Mouse (Mus musculus) limb, embryonic 11.5 days (tissue): Measurements from ENCODE around the gene Rasd1. TPM values are rescaled to one million over a fixed set of nuclear protein-coding genes. Genes with fewer than 3 reads are reported as not detected.
"Not testable (repeated sequence)": the region's sequence is repeated elsewhere in the genome, so short reads cannot be mapped to it uniquely, and the experiment has no call there.

Source experiments
- ATAC-seq: fragments of 200-750 bp; cut with Nextera tagmentation; 2 replicates; pipeline ENCODE4 v1.8.0; 2017; ENCODE audit warnings: low read depth; ENCODE audit not compliant: insufficient number of reproducible peaks, low FRiP score, low TSS enrichment
- DNase-seq: peaks from one replicate; pipeline ENCODE4 v3.0.0-alpha.2; 2015; ENCODE audit warnings: low spot score
- H3K27ac ChIP-seq: fragments of 300-500 bp; sonication (generic); replicated peaks from 2 replicates; pipeline ENCODE4 v1.5.1; 2014; ENCODE audit warnings: low read depth, mild to moderate bottlenecking, low read length
- H3K27me3 ChIP-seq: fragments of 300-500 bp; sonication (generic); 2 replicates; pipeline ENCODE4 v1.6.1; 2014; ENCODE audit warnings: mild to moderate bottlenecking, low read length, mixed read lengths; ENCODE audit not compliant: control insufficient read depth, insufficient read depth
- H3K36me3 ChIP-seq: fragments of 300-500 bp; sonication (generic); 2 replicates; pipeline ENCODE4 v1.6.1; 2014; ENCODE audit warnings: mild to moderate bottlenecking, low read length, moderate library complexity, mixed read lengths; ENCODE audit not compliant: control insufficient read depth, insufficient read depth
- H3K4me1 ChIP-seq: fragments of 300-500 bp; sonication (generic); 2 replicates; pipeline ENCODE4 v1.6.1; 2014; ENCODE audit warnings: low read length, mixed read lengths; ENCODE audit not compliant: control insufficient read depth, insufficient read depth
- H3K4me2 ChIP-seq: fragments of 300-500 bp; sonication (generic); 2 replicates; pipeline ENCODE4 v1.6.1; 2014; ENCODE audit warnings: low read depth, mild to moderate bottlenecking, moderate library complexity; ENCODE audit not compliant: severe bottlenecking
- H3K4me3 ChIP-seq: fragments of 300-500 bp; sonication (generic); 2 replicates; pipeline ENCODE4 v1.5.1; 2014; ENCODE audit warnings: low read depth, low read length
- H3K9ac ChIP-seq: fragments of 300-500 bp; sonication (generic); 2 replicates; pipeline ENCODE4 v1.6.1; 2014; ENCODE audit warnings: mild to moderate bottlenecking, low read length
- H3K9me3 ChIP-seq: fragments of 300-500 bp; sonication (generic); 2 replicates; pipeline ENCODE4 v1.6.1; 2016; ENCODE audit warnings: low read length; ENCODE audit not compliant: control insufficient read depth
- WGBS: fragments of 180-500 bp; shearing (Covaris S2); extraction: QIAGEN DNeasy Blood & Tissue Kit; methylation state at CpG from one replicate; pipeline ENCODE4 v1.1.7; 2014; 5-methylcytosine and 5-hydroxymethylcytosine counted together
- polyA plus RNA-seq: library from polyadenylated mRNA; unstranded; fragments of >200 nt; fragmentation: Nextera tagmentation; extraction: Ambion mirVana; gene quantifications from 2 replicates; pipeline ENCODE4 v1.2.1, GENCODE M21; 2014

Rasd1 gene
- polyA plus RNA-seq, 1 experiment from 2014 or later: 1.2 TPM

DNA sequence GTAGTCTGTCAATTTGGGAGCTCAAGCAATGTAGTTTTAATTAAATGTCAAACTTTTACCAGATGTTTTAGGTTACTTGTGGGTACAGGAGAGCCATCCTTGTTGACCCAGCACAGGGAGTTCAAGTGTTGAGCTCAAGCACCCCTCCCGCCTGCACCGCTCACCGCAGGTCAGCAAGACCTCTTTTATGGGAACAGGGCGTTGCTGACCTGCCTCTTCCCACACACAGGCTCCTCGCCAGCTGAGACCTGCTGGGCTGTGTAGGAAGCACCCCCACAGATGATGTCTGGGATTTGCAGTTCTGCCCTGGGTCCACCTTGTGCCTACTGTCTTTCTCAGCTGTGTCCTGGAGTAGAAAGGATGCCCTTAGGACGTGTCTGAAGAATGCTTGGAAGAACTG, 8.0 kb downstream of the Rasd1 start:
- Histone ChIP-seq H3K27ac (no peak overlapping the region), H3K27me3 (no peaks in the 10 kb centered on the region), H3K36me3 (0 out of 2 replicates have a peak, but pooled peaks cover 4% of the 10 kb centered on the region), H3K9ac (no peak overlapping the region), H3K4me3 (no peak overlapping the region), H3K9me3 (no peaks in the 10 kb centered on the region), H3K4me1 (peaks cover 4% of the 10 kb centered on the region; the same call in 1 of the 2 replicates), H3K4me2 (no peak overlapping the region; the same call in 1 of the 2 replicates)
- DNase-seq (no peak), ATAC-seq (no peak)
- 63% methylated on average over 6 of the region's 6 CpGs for WGBS

DNA sequence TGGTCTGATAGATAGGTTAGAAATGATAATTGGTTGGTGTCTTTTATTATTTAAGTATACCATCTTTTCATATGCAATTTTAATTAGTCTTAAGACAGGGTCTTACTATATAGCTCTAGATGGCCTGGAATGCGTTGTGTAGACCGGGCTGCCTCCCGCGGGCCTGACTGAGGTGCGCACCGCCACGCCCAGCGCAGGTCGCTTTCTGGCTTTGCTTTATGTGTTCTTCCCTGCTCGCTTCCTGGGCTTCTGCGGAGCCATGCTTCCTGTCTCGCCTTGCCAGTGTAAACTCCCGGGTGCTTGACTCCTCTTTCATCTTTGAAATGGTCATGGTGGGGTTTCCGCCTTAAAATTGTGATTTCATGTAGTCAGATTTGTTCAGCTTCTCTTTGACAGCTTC, 11.9 kb downstream of the Rasd1 start:
- 0 out of 2 replicates have a peak, but pooled peaks cover 2% of the 10 kb centered on the region for H3K36me3 ChIP-seq
- H3K4me1 ChIP-seq: no peaks in the 10 kb centered on the region
- DNase-seq (no peak), ATAC-seq (no peak)
- H3K9ac ChIP-seq: no peak overlapping the region
- no peak overlapping the region for H3K27ac ChIP-seq
- no peak overlapping the region for H3K4me2 ChIP-seq
- no peaks in the 10 kb centered on the region for H3K27me3 ChIP-seq
- H3K9me3 ChIP-seq: no peaks in the 10 kb centered on the region
- WGBS: 86% methylated on average over 14 of the region's 14 CpGs
- H3K4me3 ChIP-seq: no peak overlapping the region

DNA sequence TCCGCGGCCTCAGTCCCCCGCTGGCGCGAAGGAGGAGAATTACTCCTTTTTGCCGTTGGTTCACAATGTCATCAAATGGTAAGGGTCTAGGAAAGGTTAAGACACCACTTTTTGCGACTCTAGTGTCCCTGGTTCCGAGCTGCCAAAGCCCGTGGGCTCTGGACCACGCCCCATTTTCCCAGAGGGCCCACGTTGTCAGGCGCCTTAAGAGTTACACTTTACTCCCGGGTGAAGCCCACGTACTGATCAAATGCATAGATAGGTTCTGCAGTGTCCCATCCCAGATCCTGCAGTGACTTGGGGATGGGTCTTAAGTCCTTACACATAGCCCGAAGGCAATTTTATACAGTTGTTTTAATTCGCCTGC, 16.4 kb downstream of the Rasd1 start:
- peak overlapping the region; percentile 85 for H3K9ac ChIP-seq
- no peaks in the 10 kb centered on the region for H3K4me1 ChIP-seq
- no peak overlapping the region for H3K27ac ChIP-seq
- H3K4me3 ChIP-seq: peak overlapping the region; percentile 86
- no peaks in the 10 kb centered on the region for H3K27me3 ChIP-seq
- H3K36me3 ChIP-seq: no peaks in the 10 kb centered on the region
- WGBS: 4% methylated on average over 16 of the region's 16 CpGs
- peak; percentile 26; the same call in 1 of the 2 replicates for ATAC-seq
- no peaks in the 10 kb centered on the region for H3K9me3 ChIP-seq
- no peak for DNase-seq
- peak overlapping the region; percentile 83 for H3K4me2 ChIP-seq

DNA sequence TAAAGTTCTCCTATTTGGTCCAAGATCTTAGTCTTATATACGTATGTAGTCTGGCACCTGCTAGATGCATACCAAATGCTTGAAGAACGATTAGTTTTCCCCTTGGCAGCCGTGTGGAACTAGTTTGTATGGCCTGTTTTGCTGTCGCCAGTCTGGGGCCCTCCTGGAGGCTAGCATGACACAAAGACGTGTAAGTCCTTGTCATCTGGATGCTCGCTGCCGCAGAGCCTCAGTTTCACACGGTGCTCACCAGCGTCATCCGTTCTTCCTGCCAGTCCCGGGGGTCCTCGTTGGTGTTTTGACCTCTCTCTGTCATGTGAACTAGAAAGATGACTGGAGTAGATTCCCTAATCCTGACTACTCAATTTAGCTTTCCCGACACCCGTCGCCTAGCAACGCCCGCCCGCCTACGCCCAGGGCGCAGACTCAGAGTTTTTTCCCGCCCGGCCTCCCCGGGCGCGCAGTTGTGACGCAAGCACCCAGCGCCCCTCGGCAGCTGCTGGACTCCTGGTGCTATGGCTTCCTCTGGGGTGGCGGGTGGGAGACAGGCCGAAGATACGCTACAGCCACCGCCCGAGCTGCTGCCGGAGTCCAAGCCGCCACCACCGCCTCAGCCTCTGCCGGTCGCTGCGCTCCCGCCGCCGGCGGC, 16.9 kb downstream of the Rasd1 start, which contains the start of gene Med9:
TSS of gene Med9 (plus strand) at position 455 of the 649 bp plus-strand sequence.
- ATAC-seq (peak; percentile 89), DNase-seq (peak; percentile 98)
- no peaks in the 10 kb centered on the region for H3K4me1 ChIP-seq
- H3K36me3 ChIP-seq: no peaks in the 10 kb centered on the region
- H3K9me3 ChIP-seq: no peaks in the 10 kb centered on the region
- H3K4me2 ChIP-seq: peak within 1 kb of the TSS; percentile 83
- H3K27me3 ChIP-seq: no peaks in the 10 kb centered on the region
- 1% methylated on average over 43 of the region's 43 CpGs for WGBS
- no peak within 1 kb of the TSS; the same call in 1 of the 2 replicates for H3K27ac ChIP-seq
- H3K9ac ChIP-seq: peak within 1 kb of the TSS; percentile 85
- peak within 1 kb of the TSS; percentile 86 for H3K4me3 ChIP-seq

DNA sequence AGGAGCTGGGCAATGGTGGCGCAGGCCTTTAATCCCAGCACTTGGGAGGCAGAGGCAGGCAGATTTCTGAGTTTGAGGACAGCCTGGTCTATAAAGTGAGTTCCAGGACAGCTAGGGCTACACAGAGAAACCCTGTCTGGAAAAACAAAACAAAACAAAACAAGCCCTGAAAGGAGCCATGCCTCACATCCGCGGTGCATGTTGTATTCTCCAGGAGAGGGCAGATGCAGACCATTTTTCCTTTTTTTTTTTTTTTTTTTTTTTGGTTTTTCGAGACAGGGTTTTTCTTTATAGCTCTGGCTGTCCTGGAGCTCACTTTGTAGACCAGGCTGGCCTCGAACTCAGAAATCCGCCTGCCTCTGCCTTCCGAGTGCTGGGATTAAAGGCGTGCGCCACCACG, 19.9 kb downstream of the Rasd1 start:
- H3K4me3 ChIP-seq, H3K27me3 ChIP-seq, DNase-seq, H3K4me1 ChIP-seq, ATAC-seq, H3K4me2 ChIP-seq, H3K9ac ChIP-seq, H3K27ac ChIP-seq, H3K9me3 ChIP-seq, H3K36me3 ChIP-seq: not testable (repeated sequence)
- 85% methylated on average over 9 of the region's 10 CpGs for WGBS

DNA sequence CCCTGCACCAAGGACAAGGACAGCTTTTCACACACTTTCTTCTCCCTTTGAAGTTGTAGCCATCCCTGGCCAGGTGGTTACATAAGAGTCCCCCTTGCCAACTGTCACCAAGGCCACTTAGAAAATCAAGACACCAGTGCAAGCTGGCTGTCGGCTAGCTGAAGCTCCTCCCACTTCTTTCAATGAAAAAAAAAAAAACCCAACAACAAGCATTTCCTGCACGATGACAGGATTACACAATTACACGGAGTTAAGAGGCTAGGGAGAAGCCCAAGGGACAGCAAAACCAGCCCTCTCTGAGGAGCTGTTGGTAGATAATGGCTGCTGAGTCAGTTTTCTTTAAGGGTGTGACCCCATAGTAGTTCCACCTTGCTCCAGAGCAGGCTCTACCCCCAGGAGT, 23.4 kb downstream of the Rasd1 start:
- Histone ChIP-seq H3K27me3 (no peaks in the 10 kb centered on the region), H3K4me1 (no peaks in the 10 kb centered on the region), H3K27ac (no peak overlapping the region), H3K9me3 (no peaks in the 10 kb centered on the region), H3K4me2 (no peak overlapping the region), H3K4me3 (no peak overlapping the region), H3K36me3 (no peaks in the 10 kb centered on the region), H3K9ac (no peak overlapping the region; the same call in 1 of the 2 replicates)
- ATAC-seq: no peak
- 35% methylated on average over 3 of the region's 3 CpGs for WGBS
- no peak for DNase-seq

DNA sequence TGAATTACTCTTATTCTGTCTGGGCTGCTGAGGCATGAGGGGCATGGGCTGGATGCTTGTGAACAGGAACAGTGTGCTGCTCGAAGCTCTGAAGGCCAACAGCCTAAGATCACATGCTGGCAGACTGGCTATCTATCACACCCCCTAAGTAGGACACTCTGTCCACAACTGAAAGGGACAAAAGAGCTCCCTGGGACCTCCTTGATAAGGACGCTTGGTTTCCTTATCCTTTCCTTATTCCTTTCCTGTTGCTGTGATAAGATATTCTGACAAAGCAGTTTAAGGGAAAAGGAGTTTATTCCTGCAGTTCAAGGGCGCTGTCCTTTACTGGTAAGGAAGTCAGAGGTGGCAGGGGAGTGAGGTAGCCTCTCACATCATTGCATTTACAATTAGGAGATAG, 24.1 kb downstream of the Rasd1 start:
- no peaks in the 10 kb centered on the region for H3K27me3 ChIP-seq
- DNase-seq (no peak), ATAC-seq (no peak)
- H3K9ac ChIP-seq: no peak overlapping the region
- no peak overlapping the region for H3K27ac ChIP-seq
- H3K36me3 ChIP-seq: no peaks in the 10 kb centered on the region
- H3K4me2 ChIP-seq: no peak overlapping the region
- no peak overlapping the region for H3K4me3 ChIP-seq
- H3K4me1 ChIP-seq: no peaks in the 10 kb centered on the region
- WGBS: 75% methylated on average over 3 of the region's 3 CpGs
- H3K9me3 ChIP-seq: no peaks in the 10 kb centered on the region

DNA sequence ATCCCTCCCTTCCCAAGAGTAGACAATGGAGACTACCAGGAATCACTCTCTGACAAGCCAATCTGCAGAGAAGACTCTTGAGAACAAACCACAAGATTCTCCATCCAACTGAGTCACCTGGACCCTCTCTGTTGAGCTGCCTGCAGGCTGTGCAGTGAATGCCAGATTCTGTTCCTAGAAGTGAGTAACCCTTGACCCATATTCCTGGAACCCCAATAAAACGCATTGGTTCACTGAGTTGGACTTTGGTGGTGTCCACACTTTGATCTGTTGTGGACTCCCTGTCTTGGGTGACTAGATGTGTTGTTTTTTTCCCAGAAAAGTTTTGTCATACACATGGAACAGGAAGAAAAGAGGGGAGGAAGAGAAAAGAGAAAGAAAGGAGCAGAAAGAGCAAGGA, 24.9 kb downstream of the Rasd1 start:
- WGBS: 81% methylated on average over 1 of the region's 1 CpGs
- Histone ChIP-seq H3K4me2 (no peak overlapping the region), H3K4me3 (no peak overlapping the region), H3K36me3 (no peaks in the 10 kb centered on the region), H3K27me3 (no peaks in the 10 kb centered on the region), H3K4me1 (no peaks in the 10 kb centered on the region), H3K9me3 (no peaks in the 10 kb centered on the region), H3K9ac (no peak overlapping the region), H3K27ac (no peak overlapping the region)
- DNase-seq (no peak), ATAC-seq (no peak)

DNA sequence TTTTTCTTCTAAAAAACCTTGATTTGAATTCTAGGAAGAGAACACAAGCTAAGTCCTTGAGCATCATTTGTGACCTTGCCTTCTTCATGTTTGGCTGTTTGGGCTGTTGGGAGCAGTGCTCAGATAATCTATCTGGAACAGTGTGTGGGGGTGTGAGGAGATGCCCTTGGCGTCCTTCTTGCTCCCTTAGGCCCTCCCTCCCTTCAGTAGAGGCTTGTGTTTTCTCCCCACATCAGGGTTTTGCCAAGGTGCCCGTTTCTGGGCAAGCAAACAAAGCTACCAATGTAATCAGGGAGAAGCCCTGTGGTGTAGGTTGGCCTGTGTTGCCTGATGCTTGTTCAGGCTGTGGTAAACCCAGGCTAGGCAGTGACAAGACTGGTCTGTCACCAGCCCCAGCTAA, 27.1 kb downstream of the Rasd1 start:
- H3K27me3 ChIP-seq: no peaks in the 10 kb centered on the region
- no peak overlapping the region for H3K4me2 ChIP-seq
- H3K9ac ChIP-seq: no peak overlapping the region
- WGBS: 44% methylated on average over 2 of the region's 2 CpGs
- H3K36me3 ChIP-seq: no peaks in the 10 kb centered on the region
- DNase-seq (no peak), ATAC-seq (no peak)
- H3K4me3 ChIP-seq: no peak overlapping the region
- H3K27ac ChIP-seq: no peak overlapping the region
- no peaks in the 10 kb centered on the region for H3K4me1 ChIP-seq
- no peaks in the 10 kb centered on the region for H3K9me3 ChIP-seq
